Mouse (Mus musculus): Measurements from ENCODE around the gene Parp2. TPM values are rescaled to one million over a fixed set of nuclear protein-coding genes. Genes with fewer than 3 reads are reported as not detected.
"Not testable (repeated sequence)": the region's sequence is repeated elsewhere in the genome, so short reads cannot be mapped to it uniquely, and the experiment has no call there.

Gene Parp2
- total RNA-seq, 2 experiments from 2014 or later, result 9.3 to 10.0 TPM

GRCm38 (mm10) chr14:50813060-50813459, 5.4 kb downstream of the Parp2 start:
- no peak for DNase-seq
- intact Hi-C loops (cut with DNase I; ENCODE audit: low total_unique reads), result loop anchor here (5.0 kb wide), 1 partner anchor 54 kb away; no protein-coding TSS in a partner anchor

- no peak for DNase-seq
- intact Hi-C loops (cut with DNase I; ENCODE audit: low total_unique reads), result no loop called here
These were observed 15.6 kb downstream of the Parp2 start for GRCm38 (mm10) chr14:50823240-50823639.

- intact Hi-C loops (cut with DNase I; ENCODE audit: low total_unique reads), result no loop called here
These were observed 16.6 kb downstream of the Parp2 start for GRCm38 (mm10) chr14:50824219-50824618.

GRCm38 (mm10) chr14:50826579-50826978, 18.9 kb downstream of the Parp2 start:
- intact Hi-C loops (cut with DNase I; ENCODE audit: low total_unique reads), result no loop called here
- no peak for DNase-seq

More at GRCm38 (mm10) chr14:50824219-50824618, 16.6 kb downstream of the Parp2 start:
- DNase-seq, result no peak

- intact Hi-C loops (cut with DNase I; ENCODE audit: low total_unique reads), result no loop called here
- DNase-seq, result no peak
These were observed 22.2 kb downstream of the Parp2 start for GRCm38 (mm10) chr14:50829878-50830277.

- intact Hi-C loops (cut with DNase I; ENCODE audit: low total_unique reads), result no loop called here
- no peak for DNase-seq
These were observed 26.3 kb downstream of the Parp2 start for GRCm38 (mm10) chr14:50833964-50834363.

- intact Hi-C loops (cut with DNase I; ENCODE audit: low total_unique reads), result no loop called here
- no peak for DNase-seq
These were observed 26.8 kb downstream of the Parp2 start for GRCm38 (mm10) chr14:50834435-50834834.

GRCm38 (mm10) chr14:50837236-50837635, 29.6 kb downstream of the Parp2 start:
- intact Hi-C loops (cut with DNase I; ENCODE audit: low total_unique reads), result no loop called here
- no peak for DNase-seq

- intact Hi-C loops (cut with DNase I; ENCODE audit: low total_unique reads), result no loop called here
- no peak for DNase-seq
These were observed 48.1 kb downstream of the Parp2 start for GRCm38 (mm10) chr14:50855788-50856187.

- DNase-seq, result no peak
- intact Hi-C loops (cut with DNase I; ENCODE audit: low total_unique reads), result no loop called here
These were observed 55.0 kb downstream of the Parp2 start for GRCm38 (mm10) chr14:50862641-50863040.

- intact Hi-C loops (cut with DNase I; ENCODE audit: low total_unique reads), result loop anchor here (5.0 kb wide), 1 partner anchor 53 kb away; no protein-coding TSS in a partner anchor
- DNase-seq, result not testable (repeated sequence)
These were observed 57.4 kb downstream of the Parp2 start for GRCm38 (mm10) chr14:50865005-50865404.

GRCm38 (mm10) chr14:50866966-50867365, 59.3 kb downstream of the Parp2 start:
- intact Hi-C loops (cut with DNase I; ENCODE audit: low total_unique reads), result loop anchor here (5.0 kb wide), 1 partner anchor 55 kb away; no protein-coding TSS in a partner anchor
- DNase-seq, result no peak

GRCm38 (mm10) chr14:50868211-50868610, 60.6 kb downstream of the Parp2 start:
- intact Hi-C loops (cut with DNase I; ENCODE audit: low total_unique reads), result loop anchor here (5.0 kb wide), 1 partner anchor 56 kb away; no protein-coding TSS in a partner anchor
- no peak for DNase-seq

GRCm38 (mm10) chr14:50868656-50869055, 61.0 kb downstream of the Parp2 start:
- no peak for DNase-seq
- intact Hi-C loops (cut with DNase I; ENCODE audit: low total_unique reads), result loop anchor here (5.0 kb wide), 1 partner anchor 56 kb away; no protein-coding TSS in a partner anchor

GRCm38 (mm10) chr14:50869889-50870804, 62.5 kb downstream of the Parp2 start, which contains the start of gene Tep1:
Gene Tep1, minus strand, starts transcription at chr14:50870560.
- peak; percentile 78 for DNase-seq

GRCm38 (mm10) chr14:50870805-50871143, 63.1 kb downstream of the Parp2 start:
- DNase-seq, result no peak
- intact Hi-C loops (cut with DNase I; ENCODE audit: low total_unique reads), result no loop called here

More at GRCm38 (mm10) chr14:50869889-50870804, 62.5 kb downstream of the Parp2 start, which contains the start of gene Tep1:
- intact Hi-C loops (cut with DNase I; ENCODE audit: low total_unique reads), result loop anchor here (5.0 kb wide), 1 partner anchor 58 kb away; no protein-coding TSS in a partner anchor

Other genes starting within 250 kb of the Parp2 start
- not detected for gene Olfr744, start 193.0 kb upstream of the Parp2 start, total RNA-seq (2021)
- not detected for gene Olfr745, start 168.5 kb upstream of the Parp2 start, total RNA-seq (2021)
- gene Olfr746, start 160.8 kb upstream of the Parp2 start, total RNA-seq (2021), result not detected
- not detected for gene Olfr747, start 114.6 kb upstream of the Parp2 start, total RNA-seq (2021)
- not detected for gene Olfr748, start 100.5 kb upstream of the Parp2 start, total RNA-seq (2021)
- gene Olfr749, start 62.7 kb upstream of the Parp2 start, total RNA-seq (2021), result not detected
- gene Ttc5, start 22.3 kb upstream of the Parp2 start, total RNA-seq (2021), result 10 to 100 TPM; 12.0 to 12.3 TPM
- gene Ccnb1ip1, start 109 bp upstream of the Parp2 start, total RNA-seq (2021), result under 1 TPM in 1 of 2 experiments, not detected in 1; 0.72 TPM
- 10 to 100 TPM in 1 of 2 experiments, 1 to 10 TPM in 1; 9.4 to 10.3 TPM for gene Tep1, start 62.7 kb downstream of the Parp2 start, total RNA-seq (2021)
- 100 to 1,000 TPM; 101 to 192 TPM for gene Klhl33, start 89.7 kb downstream of the Parp2 start, total RNA-seq (2021)
- 10 to 100 TPM; 40.0 to 42.1 TPM for gene Osgep, start 117.1 kb downstream of the Parp2 start, total RNA-seq (2021)
- gene Apex1, start 117.1 kb downstream of the Parp2 start, total RNA-seq (2021), result 10 to 100 TPM; 32.7 to 33.4 TPM
- 10 to 100 TPM; 12.6 to 16.4 TPM for gene Pip4p1, start 123.0 kb downstream of the Parp2 start, total RNA-seq (2021)
- gene Pnp, start 123.2 kb downstream of the Parp2 start, total RNA-seq (2021), result 1 to 10 TPM; 4.6 to 6.8 TPM
- gene Gm49342, start 136.7 kb downstream of the Parp2 start, total RNA-seq (2021), result 1 to 10 TPM; 4.6 to 6.6 TPM
- gene Pnp2, start 148.2 kb downstream of the Parp2 start, total RNA-seq (2021), result under 1 TPM; 0.29 to 0.49 TPM
- gene Rnase10, start 199.9 kb downstream of the Parp2 start, total RNA-seq (2021), result not detected
- not detected for gene Rnase9, start 234.0 kb downstream of the Parp2 start, total RNA-seq (2021)
- gene Rnase11, start 242.3 kb downstream of the Parp2 start, total RNA-seq (2021), result not detected
- not detected for gene Rnase12, start 249.8 kb downstream of the Parp2 start, total RNA-seq (2021)